Mouse (Mus musculus): Measurements from ENCODE around the gene Vcl.

- TF ChIP-seq CTCF (conservative IDR thresholded peaks at IDR 0.05; ENCODE audit: insufficient read depth, insufficient read length, low read depth, low read length): no peak
- TF ChIP-seq POLR2A (IDR thresholded peaks at IDR 0.05; ENCODE audit: low read depth, low read length): no peak
Observed at GRCm38 (mm10) chr14:20891941-20892402, 37.2 kb upstream of the Vcl start.

Data from kidney, adult 2 months (tissue).